Mouse (Mus musculus) lung, postnatal 4 days (tissue): ENCODE measurements around the gene Tmem116.

Source experiments
- DNase-seq, 2 experiments: peaks; one replicate each; pipeline ENCODE4 v3.0.0; 2021

The Tmem116 gene

GRCm38 (mm10) chr5:121451644-121452025 lies at the start of gene Tmem116:
Gene Tmem116, plus strand, starts transcription at chr5:121451893.
- DNase-seq = peak in 1 of 2 experiments; percentile 43

GRCm38 (mm10) chr5:121407856-121408255 lies 43.8 kb upstream of the Tmem116 start:
- DNase-seq = no peak

GRCm38 (mm10) chr5:121410975-121411374 lies 40.7 kb upstream of the Tmem116 start:
- no peak for DNase-seq

GRCm38 (mm10) chr5:121420721-121421120 lies 31.0 kb upstream of the Tmem116 start:
- no peak for DNase-seq

- DNase-seq = no peak
These were observed 28.9 kb upstream of the Tmem116 start for GRCm38 (mm10) chr5:121422787-121423186.

GRCm38 (mm10) chr5:121423297-121423696 lies 28.4 kb upstream of the Tmem116 start:
- no peak for DNase-seq

- DNase-seq = no peak
These were observed 22.7 kb upstream of the Tmem116 start for GRCm38 (mm10) chr5:121428954-121429353.

- DNase-seq = peak; percentile 17 to 69
These were observed 13.6 kb upstream of the Tmem116 start for GRCm38 (mm10) chr5:121438131-121438530.

GRCm38 (mm10) chr5:121438756-121439155 lies 12.9 kb upstream of the Tmem116 start:
- no peak for DNase-seq

- peak in 1 of 2 experiments; percentile 51 for DNase-seq
These were observed 8.1 kb upstream of the Tmem116 start for GRCm38 (mm10) chr5:121443548-121443947.

GRCm38 (mm10) chr5:121444870-121445269 lies 6.8 kb upstream of the Tmem116 start:
- DNase-seq = no peak

GRCm38 (mm10) chr5:121448450-121448849 lies 3.2 kb upstream of the Tmem116 start:
- DNase-seq = no peak

GRCm38 (mm10) chr5:121449976-121450375 lies 1.7 kb upstream of the Tmem116 start:
- peak in 1 of 2 experiments; percentile 78 for DNase-seq

GRCm38 (mm10) chr5:121450476-121450875 lies 1.2 kb upstream of the Tmem116 start:
- DNase-seq = no peak

GRCm38 (mm10) chr5:121451203-121451602 lies 490 bp upstream of the Tmem116 start:
- DNase-seq = peak in 1 of 2 experiments; percentile 17

- peak; percentile 99 to 100 for DNase-seq
These were observed 555 bp downstream of the Tmem116 start, which contains the start of gene Erp29 for GRCm38 (mm10) chr5:121452026-121452869. Gene Erp29, minus strand, starts transcription at chr5:121452506.

GRCm38 (mm10) chr5:121452906-121453305 lies 1.2 kb downstream of the Tmem116 start:
- DNase-seq = no peak

GRCm38 (mm10) chr5:121453743-121454502 lies 2.2 kb downstream of the Tmem116 start:
- peak in 1 of 2 experiments; percentile 28 for DNase-seq

- DNase-seq = no peak
These were observed 2.8 kb downstream of the Tmem116 start for GRCm38 (mm10) chr5:121454503-121454782.

- no peak for DNase-seq
These were observed 4.0 kb downstream of the Tmem116 start for GRCm38 (mm10) chr5:121455510-121456265.

GRCm38 (mm10) chr5:121461339-121462170 lies 9.9 kb downstream of the Tmem116 start:
- DNase-seq = no peak

- DNase-seq = no peak
These were observed 10.4 kb downstream of the Tmem116 start for GRCm38 (mm10) chr5:121462171-121462502.
